Mouse (Mus musculus) right cerebral cortex, postnatal 14 days (tissue): ENCODE data around the gene Nmrk2.

Source experiments
- DNase-seq: peaks from one replicate; pipeline ENCODE4 v3.0.0; 2022

The Nmrk2 gene

DNA sequence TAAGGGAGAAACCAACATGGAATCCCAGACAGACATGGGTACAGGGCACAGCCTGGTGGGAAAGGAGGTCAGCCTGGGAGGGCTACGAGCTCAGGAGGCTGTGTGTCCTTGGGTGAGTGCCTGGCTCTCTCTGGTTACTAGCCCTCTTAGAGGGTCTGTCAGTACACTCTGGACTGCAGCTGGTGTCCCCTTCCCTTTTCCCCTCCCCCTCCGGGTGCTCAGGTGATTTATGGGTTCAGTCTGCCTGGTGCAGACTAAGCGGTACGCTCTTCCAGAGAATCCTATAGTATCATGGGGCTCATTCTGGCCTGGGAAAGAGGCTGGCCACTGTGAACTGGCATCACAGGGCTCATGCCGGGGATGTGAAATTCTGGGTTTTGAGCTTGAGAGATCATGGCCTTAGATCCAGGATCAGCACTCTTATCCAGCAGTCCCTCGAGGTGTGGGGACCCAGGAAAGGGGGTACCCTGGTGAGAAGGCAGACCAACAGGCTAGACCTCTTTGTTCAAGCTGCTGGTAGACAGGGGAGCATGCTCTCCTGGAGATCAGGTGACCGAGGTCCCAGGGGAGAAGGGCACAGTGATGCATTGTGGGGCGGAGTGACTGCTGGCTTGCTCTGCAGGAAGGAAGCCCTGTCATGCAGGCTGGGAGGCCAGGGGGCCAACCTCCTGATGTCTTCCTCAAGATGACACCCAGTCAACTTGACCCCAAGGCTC is 40.1 kb downstream of the Nmrk2 start:
- no peak for DNase-seq

- no peak for DNase-seq
Measured at GRCm38 (mm10) chr10:81154736-81155135, 47.1 kb downstream of the Nmrk2 start.

- no peak for DNase-seq
Measured at GRCm38 (mm10) chr10:81154313-81154712, 47.5 kb downstream of the Nmrk2 start.

DNA sequence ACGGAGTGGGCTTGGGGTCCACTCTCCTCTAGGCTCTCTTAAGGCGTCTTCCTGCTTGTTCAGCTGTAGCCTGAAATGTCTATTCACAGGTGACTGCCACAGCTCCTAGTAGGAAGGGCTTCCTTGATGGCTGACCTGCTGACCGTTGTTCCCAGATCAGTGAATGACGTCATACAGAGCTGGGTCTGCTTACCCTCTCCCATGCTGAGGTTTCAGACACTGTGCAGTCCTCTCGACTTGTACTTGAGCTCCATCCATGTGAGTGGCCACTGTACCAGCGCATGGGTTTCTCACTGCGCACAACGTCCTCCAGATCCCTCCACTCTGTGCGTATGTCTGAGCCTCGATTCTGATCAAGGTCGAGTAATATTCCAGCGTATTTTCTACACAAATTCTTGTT is 49.2 kb downstream of the Nmrk2 start:
- DNase-seq, result no peak

DNA sequence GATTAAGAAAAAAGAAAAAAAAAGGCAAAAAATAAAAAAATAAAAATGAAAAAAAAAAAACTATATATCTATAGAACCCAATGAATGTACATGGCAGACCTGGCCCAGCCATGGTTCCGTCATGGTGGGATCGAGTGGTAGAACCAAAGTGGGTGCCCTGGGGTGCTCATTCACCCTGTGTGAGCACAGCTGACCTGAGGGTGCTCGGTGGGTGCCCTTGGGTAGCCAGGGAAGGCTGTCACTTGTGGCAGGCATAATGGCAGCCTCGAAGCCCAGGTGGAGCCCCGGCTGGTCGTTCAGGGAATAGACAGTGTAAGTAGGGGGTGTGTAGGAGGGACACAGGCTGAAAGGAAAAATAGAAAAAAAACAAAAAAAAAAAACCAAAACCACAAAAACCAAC is 50.6 kb downstream of the Nmrk2 start:
- no peak for DNase-seq
